Mouse (Mus musculus): Measurements from ENCODE around the gene Otop3.

DNA sequence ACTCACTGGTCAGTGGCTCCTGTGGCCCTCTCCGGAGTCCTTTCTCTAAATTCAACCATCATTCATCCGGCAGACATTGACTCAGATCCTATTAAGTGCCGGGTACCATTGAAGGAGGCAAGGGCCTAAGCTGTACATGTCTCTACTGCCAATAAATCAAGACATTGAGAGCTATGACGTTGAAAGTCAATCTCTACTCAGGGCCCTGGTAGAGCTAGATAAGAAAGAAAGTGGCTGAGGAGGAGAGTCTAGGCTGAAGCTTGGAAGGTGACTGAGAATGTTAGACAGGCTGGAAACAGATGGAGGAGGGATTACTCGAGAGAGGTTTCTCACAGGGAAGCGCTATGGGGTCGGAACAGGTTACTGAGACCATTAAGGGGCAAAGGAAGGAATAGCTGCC lies 35.8 kb downstream of the Otop3 start:
- TF ChIP-seq CTCF (IDR thresholded peaks at IDR 0.05; ENCODE audit: low read depth) = no peak
- no peak for TF ChIP-seq EP300 (IDR thresholded peaks at IDR 0.05; ENCODE audit: low read depth)
